Mouse (Mus musculus): ENCODE results near the gene Pacrg. TPM values are rescaled to one million over a fixed set of nuclear protein-coding genes. Genes with fewer than 3 reads are reported as not detected.
A peak's percentile ranks its signal among the peaks of the same experiment; 100 is the strongest.

Pacrg gene
- total RNA-seq, 4 experiments from 2014 or later: 1.4 to 3.1 (median 1.9) TPM

DNA sequence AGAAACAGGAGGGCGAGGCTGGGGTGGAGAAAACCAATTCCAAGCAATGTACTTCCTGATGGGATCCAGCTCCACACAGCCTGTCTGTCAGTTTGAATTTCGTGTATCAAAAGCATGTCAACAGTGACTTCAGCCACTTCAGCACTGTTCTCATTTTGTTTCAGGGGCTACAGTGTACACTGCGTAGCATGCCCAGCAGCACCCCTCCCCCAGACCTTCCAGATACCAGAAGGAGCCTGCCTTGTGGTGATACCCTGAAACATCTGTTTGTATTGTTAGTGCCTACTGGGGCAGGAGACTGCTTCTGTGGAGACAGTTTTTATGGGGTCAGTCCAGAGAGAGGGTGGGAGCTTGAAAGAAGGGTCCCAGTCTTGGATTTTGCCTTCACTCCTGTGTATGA is 466.4 kb downstream of the Pacrg start:
- DNase-seq (ENCODE audit: low spot score): no peak

DNA sequence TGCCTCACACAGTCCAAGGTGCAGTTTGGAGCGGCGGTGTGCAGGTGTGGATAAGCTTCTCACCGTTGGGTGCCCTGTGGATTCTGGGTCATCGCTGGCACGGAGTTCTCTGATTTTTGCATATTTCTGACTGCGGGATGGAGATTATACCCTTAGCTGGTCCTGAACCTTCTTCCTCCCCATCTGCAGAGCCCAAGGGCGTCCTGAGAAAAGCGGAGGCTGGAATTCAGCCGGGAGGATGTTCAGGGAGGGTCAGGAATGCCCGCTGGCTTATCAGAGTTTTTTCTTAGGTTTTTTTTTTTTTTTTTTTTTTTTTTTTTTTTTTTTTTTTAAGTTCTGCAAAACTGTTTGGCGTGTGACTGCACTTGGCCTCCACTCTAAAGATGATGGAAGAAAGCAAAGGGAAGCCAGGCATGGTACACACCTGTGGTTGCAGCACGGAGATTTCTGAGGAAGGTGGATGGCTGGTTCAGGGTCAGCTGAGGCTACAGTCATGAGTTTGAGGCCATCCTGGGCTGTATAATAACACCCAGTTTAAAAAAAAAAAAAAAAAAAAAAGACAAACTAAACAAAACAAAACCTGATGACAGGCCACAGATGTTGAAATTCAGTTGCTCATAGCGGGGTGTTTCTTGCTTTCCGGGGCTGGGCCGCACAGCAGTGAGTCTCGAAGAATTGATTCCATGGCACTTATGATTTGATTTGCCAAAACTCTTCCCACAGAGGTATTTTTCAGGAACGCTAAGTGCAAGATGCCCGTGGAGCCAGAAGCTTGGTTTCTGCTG is 467.9 kb downstream of the Pacrg start:
- DNase-seq (ENCODE audit: low spot score): no peak

DNA sequence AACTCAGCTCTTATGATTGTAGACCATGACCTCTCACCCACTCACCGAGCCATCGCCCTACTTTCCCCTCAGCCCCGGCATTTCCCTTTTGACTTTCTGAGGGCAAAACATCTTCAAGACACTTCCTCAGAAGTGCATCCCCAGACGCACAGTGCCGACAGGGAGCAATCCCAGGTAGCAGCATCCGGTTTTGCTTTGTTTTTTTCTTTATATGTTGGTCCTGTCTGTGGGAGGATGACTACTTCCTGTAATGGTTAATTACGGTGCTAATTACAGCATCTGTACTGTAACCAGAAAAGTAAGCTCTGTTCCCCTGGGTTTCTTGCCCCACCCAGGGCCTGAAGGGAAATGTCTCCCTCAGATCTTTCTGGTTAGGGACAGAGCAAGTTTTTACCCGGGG is 468.6 kb downstream of the Pacrg start:
- DNase-seq (ENCODE audit: low spot score): peak; percentile 63

DNA sequence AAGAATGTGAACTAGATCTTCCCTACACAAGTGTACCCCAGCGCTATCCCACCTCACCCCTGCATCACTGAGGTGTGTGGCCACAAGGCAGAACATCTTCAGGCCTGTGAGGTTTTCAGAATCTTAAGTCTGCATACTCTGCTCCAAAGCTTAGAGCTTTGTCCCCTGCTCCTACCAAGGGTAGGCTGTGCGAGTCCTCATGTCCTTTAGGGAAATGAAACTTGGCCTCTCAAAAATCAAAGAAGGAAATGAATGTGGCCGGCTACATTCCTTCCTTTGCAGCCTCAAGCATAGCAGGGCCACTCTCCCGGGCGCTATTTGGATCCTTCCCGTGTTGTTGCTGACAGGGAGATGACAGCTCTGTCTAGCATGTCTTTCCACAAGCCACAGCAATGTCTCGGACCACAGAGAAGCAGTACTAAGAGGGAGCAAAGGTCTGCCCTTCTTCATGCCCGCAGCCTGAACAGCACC is 469.4 kb downstream of the Pacrg start:
- peak; percentile 55 for DNase-seq (ENCODE audit: low spot score)

DNA sequence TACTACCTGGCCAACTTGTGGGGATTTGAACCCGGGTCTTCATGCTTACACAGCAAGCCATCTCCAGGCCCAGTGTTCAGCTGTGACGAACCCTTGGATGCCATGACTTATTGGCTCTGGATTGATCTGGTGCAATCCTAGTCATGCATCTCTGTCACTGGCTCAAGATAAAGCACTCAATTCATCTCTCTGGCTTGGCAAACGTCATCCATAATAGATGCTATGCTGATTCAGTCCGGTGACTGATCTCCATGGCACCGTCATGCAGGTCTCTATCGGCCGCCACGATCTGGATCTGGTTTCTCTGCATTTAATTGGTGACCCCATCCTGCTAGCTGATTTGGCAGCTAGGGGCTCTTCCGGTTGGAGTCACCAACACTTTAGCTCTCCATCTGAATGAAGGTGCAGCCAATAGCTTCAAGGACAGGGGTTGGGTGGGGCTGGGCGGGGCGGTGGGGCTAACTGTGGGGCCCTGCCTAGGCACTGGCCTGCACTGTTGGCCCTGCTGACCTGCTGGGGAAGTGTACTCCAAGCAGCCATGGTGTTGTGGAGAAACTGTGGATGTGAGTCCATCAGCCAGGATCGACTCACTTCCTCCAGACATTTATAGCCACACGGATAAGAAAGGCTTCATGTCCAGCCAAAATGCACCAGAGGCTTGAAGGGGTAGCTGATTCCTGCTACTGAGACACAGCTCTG is 470.0 kb downstream of the Pacrg start:
- DNase-seq (ENCODE audit: low spot score): peak; percentile 40

DNA sequence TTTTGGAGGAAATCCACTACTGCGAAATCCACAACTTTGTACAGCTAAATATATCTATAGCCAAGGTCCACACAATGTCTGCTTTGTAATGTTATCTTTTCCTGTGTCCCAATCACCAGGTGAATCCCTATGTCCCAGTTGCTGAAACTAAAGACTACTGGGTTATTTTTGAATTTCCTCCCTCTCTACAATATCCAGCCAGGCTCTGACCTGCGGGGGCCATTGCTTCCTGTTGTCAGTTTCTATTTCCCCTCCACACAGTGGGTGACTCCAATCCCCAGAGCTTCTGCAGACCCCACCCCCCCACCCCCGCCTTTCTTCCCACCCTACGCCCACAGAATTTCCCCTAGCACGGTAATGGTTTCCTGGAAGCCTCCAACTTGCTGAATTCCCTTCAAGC is 473.1 kb downstream of the Pacrg start:
- no peak for DNase-seq (ENCODE audit: low spot score)

DNA sequence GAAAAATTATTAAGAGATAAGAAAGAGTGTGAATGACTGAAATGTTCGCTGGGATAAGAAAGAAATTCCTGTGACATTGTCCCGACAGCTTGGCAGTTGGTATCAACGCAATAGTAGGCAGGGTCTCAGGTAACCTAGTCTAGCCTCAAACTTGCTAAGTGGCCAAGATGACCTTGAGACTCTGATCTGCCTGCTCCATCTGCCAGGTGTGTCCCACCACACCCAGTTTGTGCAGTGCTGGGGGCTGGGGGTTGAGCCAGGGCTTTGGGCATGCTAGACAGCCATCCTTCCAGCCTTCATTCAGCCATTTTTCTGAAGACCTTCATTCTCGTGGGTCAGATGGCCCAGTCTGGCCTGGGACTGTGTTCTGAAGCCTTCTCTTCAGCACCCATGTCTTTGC is 473.5 kb downstream of the Pacrg start:
- no peak for DNase-seq (ENCODE audit: low spot score)

DNA sequence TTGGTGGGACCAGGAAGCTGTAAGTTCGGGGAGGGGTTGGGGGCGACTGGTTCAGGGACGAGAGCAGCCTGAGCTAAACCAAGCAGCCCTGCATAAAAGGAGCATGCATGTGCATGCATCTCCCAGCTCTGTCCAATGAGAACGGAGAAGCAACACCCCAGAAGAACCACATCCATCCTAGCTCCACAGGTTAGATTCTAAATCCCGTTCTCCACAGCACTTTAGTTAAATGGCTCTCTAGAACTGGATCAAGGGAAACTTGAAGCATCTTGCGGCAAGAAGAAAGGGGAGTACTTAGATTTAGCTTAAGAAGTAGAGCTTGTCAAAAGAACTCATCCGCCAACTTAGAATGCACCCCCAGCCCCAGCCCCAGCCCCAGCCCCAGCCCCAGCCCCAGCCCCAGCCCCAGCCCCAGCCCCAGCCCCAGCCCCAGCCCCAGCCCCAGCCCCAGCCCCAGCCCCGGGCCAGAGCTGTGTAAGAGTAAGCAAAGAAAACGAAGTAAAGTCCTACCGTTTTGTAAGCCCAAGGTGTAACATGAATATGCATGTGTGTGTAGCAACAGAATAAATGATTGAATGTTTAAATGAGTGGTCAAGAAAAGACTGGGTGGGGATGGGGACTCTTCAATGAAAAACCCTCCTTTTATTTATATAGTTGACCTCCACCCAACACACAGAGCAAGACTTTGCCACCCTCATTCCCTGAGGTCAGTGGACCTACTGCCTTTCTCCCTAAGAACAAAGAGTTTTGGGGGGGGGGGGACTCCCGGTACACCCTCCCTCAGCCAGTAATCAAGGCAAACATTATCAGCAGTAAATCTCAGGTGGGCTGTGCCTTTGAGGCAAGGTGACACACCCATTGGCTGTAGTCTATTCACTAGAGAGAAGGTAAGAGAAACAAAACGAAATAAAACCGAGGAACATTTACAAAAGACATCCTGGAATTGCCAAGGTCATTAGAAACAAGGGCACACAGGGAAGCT is 474.3 kb downstream of the Pacrg start:
- DNase-seq (ENCODE audit: low spot score): no peak

DNA sequence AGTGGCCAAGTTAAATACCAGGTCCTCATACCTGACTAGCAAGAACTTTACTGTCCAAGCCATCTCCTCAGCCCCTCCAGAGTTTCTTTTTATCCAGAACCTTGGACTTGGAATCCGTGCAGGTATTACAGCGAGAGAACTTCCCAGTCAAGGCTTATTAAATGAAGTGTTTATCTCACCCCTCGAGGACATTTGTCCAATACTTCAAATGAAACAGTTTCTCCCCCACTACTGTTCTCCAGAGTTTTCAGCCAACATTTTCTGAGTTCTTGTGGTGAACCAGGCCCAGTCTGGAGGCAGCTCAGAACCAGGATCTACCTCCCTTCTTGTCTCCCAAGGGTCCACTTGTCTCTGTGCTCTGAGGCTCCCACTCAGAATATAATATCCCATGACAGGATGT is 477.0 kb downstream of the Pacrg start:
- no peak for DNase-seq (ENCODE audit: low spot score)

DNA sequence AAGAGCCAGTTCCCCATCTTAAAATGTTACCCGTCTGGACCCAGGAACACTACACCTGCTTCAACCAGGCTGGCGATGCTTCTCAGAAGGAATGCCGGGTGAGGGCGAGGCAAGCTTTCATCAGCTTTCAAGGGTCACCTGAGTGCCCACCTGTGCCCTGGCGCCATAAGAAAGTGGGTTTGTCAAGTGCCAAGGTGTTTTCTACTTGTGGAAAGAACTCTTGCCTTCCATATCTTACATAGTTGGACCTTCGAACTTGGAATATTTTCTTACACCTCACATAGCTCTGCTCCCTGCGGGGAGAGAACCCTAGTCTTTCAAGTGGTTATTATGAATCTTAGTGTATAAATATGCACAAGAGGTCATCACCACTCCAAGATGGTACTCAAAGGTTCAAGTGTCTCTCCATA is 478.2 kb downstream of the Pacrg start:
- no peak for DNase-seq (ENCODE audit: low spot score)

DNA sequence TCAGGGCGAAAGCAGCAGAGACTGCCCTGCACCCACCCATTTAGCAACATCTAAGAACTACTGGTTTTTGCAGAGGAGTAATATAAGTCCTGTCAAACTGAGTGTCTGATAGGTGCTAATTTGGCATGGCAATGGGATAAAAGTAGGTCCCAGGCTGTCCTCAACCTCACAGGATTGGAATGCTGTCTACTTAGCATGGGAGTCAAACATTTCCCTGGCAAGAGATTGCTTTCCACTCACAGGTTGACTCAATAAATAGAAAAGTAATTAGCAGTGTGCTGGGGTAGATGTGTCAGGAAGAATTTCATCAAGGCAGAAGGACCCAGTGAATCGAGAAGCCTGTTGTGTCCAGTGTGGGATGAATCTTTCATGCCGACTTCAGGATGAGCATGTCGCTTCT is 479.4 kb downstream of the Pacrg start:
- DNase-seq (ENCODE audit: low spot score): peak; percentile 56

DNA sequence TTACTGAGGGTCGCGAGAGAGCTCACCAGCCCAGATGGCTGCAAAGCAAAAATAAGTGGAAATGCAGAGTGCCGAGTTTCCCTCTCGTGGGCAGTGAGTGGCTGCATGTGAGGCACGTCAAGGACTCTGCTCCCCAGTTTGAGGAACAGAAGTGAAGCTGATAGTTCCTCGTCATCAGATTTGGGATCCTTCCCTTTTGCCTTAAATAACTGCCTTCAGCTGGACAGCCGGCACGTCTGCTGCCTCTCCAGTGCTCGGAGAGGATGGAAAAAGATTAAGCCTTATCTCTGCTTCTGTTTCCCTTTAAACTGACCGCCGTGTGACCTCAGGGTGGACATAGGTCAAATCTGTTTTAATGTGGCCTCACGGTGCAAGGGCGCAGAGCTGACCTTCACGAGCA is 480.6 kb downstream of the Pacrg start:
- peak; percentile 61 for DNase-seq (ENCODE audit: low spot score)

DNA sequence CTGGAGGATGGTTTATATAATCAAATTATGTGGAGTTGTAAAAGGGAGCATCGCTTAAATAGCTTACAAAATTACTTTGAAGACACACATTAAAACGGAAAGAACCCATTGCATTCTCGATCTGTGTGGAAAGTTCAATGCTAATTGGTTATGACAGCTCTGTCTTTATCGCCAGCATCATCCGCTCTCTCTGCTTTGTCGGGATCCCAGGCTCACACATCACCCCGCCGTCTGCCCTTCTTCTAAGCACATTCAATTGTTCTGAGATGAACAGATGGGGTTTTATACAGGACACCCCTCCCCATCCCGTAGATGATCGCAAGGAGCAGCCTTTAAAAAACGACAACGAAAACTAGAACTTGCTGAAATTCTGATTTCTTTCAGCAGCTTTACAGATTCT is 482.8 kb downstream of the Pacrg start:
- DNase-seq (ENCODE audit: low spot score): no peak

DNA sequence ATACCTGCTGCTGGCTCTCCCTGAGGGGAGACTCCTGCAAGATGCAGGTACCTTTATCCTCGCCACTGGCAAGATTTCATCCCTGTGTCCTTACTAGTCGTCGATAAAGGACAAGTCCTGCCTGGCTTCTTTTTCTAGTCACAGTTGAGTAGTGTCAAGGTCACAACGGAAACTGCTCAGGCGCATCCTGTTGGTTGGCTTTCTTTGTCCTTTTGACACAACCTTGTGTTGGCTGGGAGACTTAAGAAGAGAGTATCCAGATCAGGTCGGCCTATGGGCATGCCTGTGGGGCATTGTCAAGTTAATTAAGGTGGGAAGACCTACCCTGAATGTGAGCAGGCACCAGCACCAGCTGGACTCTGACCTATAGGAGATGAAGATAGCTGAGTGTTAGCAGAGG is 483.8 kb downstream of the Pacrg start:
- DNase-seq (ENCODE audit: low spot score): no peak

DNA sequence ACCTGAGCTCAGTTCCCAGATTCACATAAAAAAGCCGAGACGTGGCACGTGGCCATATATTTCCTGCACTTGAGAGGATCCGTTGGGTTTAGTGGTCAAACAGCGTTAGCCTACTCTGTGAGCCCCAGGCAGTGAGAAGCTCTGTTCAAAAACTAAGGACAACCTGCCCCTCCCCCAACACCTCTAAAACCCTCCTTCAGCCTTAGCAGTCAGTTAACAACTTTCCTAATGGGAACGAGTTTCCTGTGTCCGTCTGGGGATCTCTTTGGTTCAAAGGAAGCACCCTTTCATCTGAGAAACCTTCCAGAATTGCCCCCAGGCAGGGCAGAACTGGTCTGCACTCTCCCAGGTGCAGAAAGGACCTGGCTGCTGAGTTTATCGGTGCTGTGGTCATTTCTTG is 484.4 kb downstream of the Pacrg start:
- DNase-seq (ENCODE audit: low spot score): no peak

Other genes starting within 250 kb of the Pacrg start
- 10 to 100 TPM; 12.6 to 16.3 (median 15.2) TPM for gene Prkn, start 73 bp upstream of the Pacrg start, total RNA-seq (2022)